Mouse (Mus musculus) MEL (cell line): ENCODE measurements at regions not wholly inside any gene's neighbourhood (a gene's known extent, or its start where the extent isn't known, plus 50 kb on each side); places are given as distances from the start of the nearest gene placed in this dataset.

Experiments used
- BHLHE40 ChIP-seq: IDR thresholded peaks from 2 replicates; pipeline ENCODE4 v1.6.1; 2012; ENCODE audit warnings: low read depth, mild to moderate bottlenecking, inconsistent platforms, low read length, improper control_type of control experiment, borderline replicate concordance
- CTCF ChIP-seq, 3 experiments: IDR thresholded peaks in 2 of 3; conservative IDR thresholded peaks in 1 of 3; 2 replicates each; pipeline ENCODE4 v1.5.1; 2011 to 2012; ENCODE audit warnings: low read length in 3 of 3, low read depth in 2 of 3, mild to moderate bottlenecking in 2 of 3, improper control_type of control experiment in 1 of 3, inconsistent platforms in 1 of 3, mixed read lengths in 1 of 3, moderate library complexity in 1 of 3; ENCODE audit not compliant: control insufficient read depth in 1 of 3, insufficient read depth in 1 of 3, poor library complexity in 1 of 3, severe bottlenecking in 1 of 3
- EP300 ChIP-seq, 2 experiments: IDR thresholded peaks; 2 replicates each; pipeline ENCODE4 v1.6.1; 2011; ENCODE audit warnings: improper control_type of control experiment in 2 of 2, low read length in 2 of 2, low read depth in 1 of 2, mild to moderate bottlenecking in 1 of 2
- GATA1 ChIP-seq: IDR thresholded peaks from 2 replicates; pipeline ENCODE4 v1.6.1; 2011; ENCODE audit warnings: low read depth, low read length, improper control_type of control experiment
- HCFC1 ChIP-seq: IDR thresholded peaks from 2 replicates; pipeline ENCODE4 v1.6.1; 2012; ENCODE audit warnings: low read depth, mild to moderate bottlenecking, inconsistent platforms, low read length, improper control_type of control experiment, moderate library complexity
- MXI1 ChIP-seq: IDR thresholded peaks from 2 replicates; pipeline ENCODE4 v1.6.1; 2011; ENCODE audit warnings: mild to moderate bottlenecking, low read depth, low read length, improper control_type of control experiment
- POLR2A ChIP-seq, 2 experiments: IDR thresholded peaks; 2 replicates each; pipeline ENCODE4 v1.6.1; 2011 to 2012; ENCODE audit warnings: low read length in 2 of 2, mild to moderate bottlenecking in 2 of 2, control low read depth in 1 of 2, improper control_type of control experiment in 1 of 2, low read depth in 1 of 2, moderate library complexity in 1 of 2; ENCODE audit not compliant: control insufficient read depth in 1 of 2, insufficient read depth in 1 of 2, poor library complexity in 1 of 2
- ZC3H11A ChIP-seq: IDR thresholded peaks from 2 replicates; pipeline ENCODE4 v1.6.1; 2012; ENCODE audit warnings: low read depth, mild to moderate bottlenecking, inconsistent platforms, low read length, improper control_type of control experiment

- TF ChIP-seq CTCF (IDR thresholded peaks at IDR 0.05 in 2 of 3, conservative IDR thresholded peaks at IDR 0.05 in 1 of 3; ENCODE audit: control insufficient read depth in 1 of 3, insufficient read depth in 1 of 3, low read depth in 2 of 3, low read length in 3 of 3, poor library complexity in 1 of 3, severe bottlenecking in 1 of 3) (no peak), ZC3H11A (no peak), POLR2A (IDR thresholded peaks at IDR 0.05; ENCODE audit: control insufficient read depth in 1 of 2, insufficient read depth in 1 of 2, low read depth in 1 of 2, low read length in 2 of 2, poor library complexity in 1 of 2) (no peak), HCFC1 (no peak), BHLHE40 (no peak), MXI1 (no peak), EP300 (IDR thresholded peaks at IDR 0.05; ENCODE audit: low read depth in 1 of 2, low read length in 2 of 2) (no peak), GATA1 (no peak)
Observed at GRCm38 (mm10) chr15:53998600-53999290, 114.0 kb downstream of the Gm7489 start.
